Mouse (Mus musculus) midbrain, embryonic 14.5 days (tissue): ENCODE measurements around the gene Ube2h. TPM values are rescaled to one million over a fixed set of nuclear protein-coding genes. Genes with fewer than 3 reads are reported as not detected.

Experiments used
- ATAC-seq: fragments of 200-750 bp; cut with Nextera tagmentation; 2 replicates; pipeline ENCODE4 v1.8.0; 2017; ENCODE audit warnings: moderate number of reproducible peaks, moderate library complexity; ENCODE audit not compliant: low FRiP score, low TSS enrichment
- DNase-seq: peaks from one replicate; pipeline ENCODE4 v3.0.0-alpha.2; 2015
- H3K27ac ChIP-seq: fragments of 300-500 bp; sonication (generic); replicated peaks from 2 replicates; pipeline ENCODE4 v1.5.1; 2014; ENCODE audit warnings: mild to moderate bottlenecking, low read depth, low read length, moderate library complexity
- H3K27me3 ChIP-seq: fragments of 300-500 bp; sonication (generic); 2 replicates; pipeline ENCODE4 v1.6.1; 2014; ENCODE audit warnings: low read length, control low read depth, mixed read lengths; ENCODE audit not compliant: control insufficient read depth, insufficient read depth
- H3K36me3 ChIP-seq: fragments of 300-500 bp; sonication (generic); 2 replicates; pipeline ENCODE4 v1.6.1; 2014; ENCODE audit warnings: low read length, control low read depth; ENCODE audit not compliant: control insufficient read depth, insufficient read depth
- H3K4me1 ChIP-seq: fragments of 300-500 bp; sonication (generic); 2 replicates; pipeline ENCODE4 v1.6.1; 2014; ENCODE audit warnings: mild to moderate bottlenecking, antibody characterized with exemption, low read length, control low read depth; ENCODE audit not compliant: control insufficient read depth, insufficient read depth
- H3K4me2 ChIP-seq: fragments of 300-500 bp; sonication (generic); 2 replicates; pipeline ENCODE4 v1.6.1; 2014; ENCODE audit warnings: mild to moderate bottlenecking, low read length, moderate library complexity
- H3K4me3 ChIP-seq: fragments of 300-500 bp; sonication (generic); replicated peaks from 2 replicates; pipeline ENCODE4 v1.5.1; 2014; ENCODE audit warnings: low read depth, low read length
- H3K9ac ChIP-seq: fragments of 300-500 bp; sonication (generic); replicated peaks from 2 replicates; pipeline ENCODE4 v1.6.1; 2014; ENCODE audit warnings: mild to moderate bottlenecking, low read length, moderate library complexity
- H3K9me3 ChIP-seq: fragments of 300-500 bp; sonication (generic); 2 replicates; pipeline ENCODE4 v1.6.1; 2016; ENCODE audit warnings: low read length, control low read depth, mixed read lengths; ENCODE audit not compliant: control insufficient read depth
- WGBS: fragments of 180-500 bp; shearing (Covaris S2); extraction: QIAGEN DNeasy Blood & Tissue Kit; methylation state at CpG from one replicate; pipeline ENCODE4 v1.1.7; 2014; 5-methylcytosine and 5-hydroxymethylcytosine counted together
- microRNA counts: library from miRNA; unstranded; fragments of <30 nt; microRNA quantifications from one replicate; lab custom pipeline; 2016
- microRNA-seq: library from miRNA; unstranded; fragments of <30 nt; microRNA quantifications from one replicate; pipeline ENCODE4, GENCODE M21; 2016
- polyA plus RNA-seq: library from polyadenylated mRNA; unstranded; fragments of >200 nt; fragmentation: Nextera tagmentation; extraction: Ambion mirVana; gene quantifications from 2 replicates; pipeline ENCODE4 v1.2.1, GENCODE M21; 2014

Ube2h gene
- polyA plus RNA-seq, 1 experiment from 2014 or later: 76.5 TPM

DNA sequence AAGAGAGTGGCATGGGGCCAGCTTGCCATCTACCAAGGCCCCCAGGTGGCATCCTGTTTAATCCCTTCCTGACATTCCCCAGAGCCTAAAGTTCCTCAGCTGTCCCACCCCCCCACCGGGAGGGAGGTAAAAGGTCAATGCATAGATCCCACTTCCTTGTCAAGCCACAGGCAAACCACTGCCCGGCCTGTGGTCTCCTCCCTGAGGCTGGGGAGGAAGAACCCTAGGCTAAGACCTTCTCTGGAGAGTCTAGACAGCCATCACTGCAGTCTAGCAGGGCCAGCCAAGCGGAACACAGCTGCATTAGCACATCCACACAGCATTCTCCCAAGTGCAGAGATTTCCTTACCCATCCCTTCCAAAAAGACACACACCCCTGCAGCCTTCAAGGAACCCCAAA lies 138.0 kb downstream of the Ube2h start:
- Histone ChIP-seq H3K4me3 (no peak overlapping the region), H3K27me3 (peaks cover 17% of the 10 kb centered on the region), H3K4me1 (peaks cover 8% of the 10 kb centered on the region; the same call in 1 of the 2 replicates), H3K9me3 (no peaks in the 10 kb centered on the region), H3K4me2 (no peak overlapping the region), H3K27ac (no peak overlapping the region), H3K9ac (no peak overlapping the region), H3K36me3 (no peaks in the 10 kb centered on the region)
- 43% methylated on average over 3 of the region's 3 CpGs for WGBS
- no peak for ATAC-seq
- no peak for DNase-seq

GRCm38 (mm10) chr6:30162091-30162490 lies 142.2 kb downstream of the Ube2h start:
- no peak overlapping the region for H3K4me2 ChIP-seq
- WGBS: 53% methylated on average over 7 of the region's 7 CpGs
- no peak for ATAC-seq
- peaks cover 5% of the 10 kb centered on the region; the same call in 1 of the 2 replicates for H3K4me1 ChIP-seq
- DNase-seq: no peak
- H3K4me3 ChIP-seq: no peak overlapping the region
- H3K27me3 ChIP-seq: no peaks in the 10 kb centered on the region
- H3K9me3 ChIP-seq: no peaks in the 10 kb centered on the region
- H3K36me3 ChIP-seq: no peaks in the 10 kb centered on the region
- H3K27ac ChIP-seq: no peak overlapping the region
- H3K9ac ChIP-seq: no peak overlapping the region

DNA sequence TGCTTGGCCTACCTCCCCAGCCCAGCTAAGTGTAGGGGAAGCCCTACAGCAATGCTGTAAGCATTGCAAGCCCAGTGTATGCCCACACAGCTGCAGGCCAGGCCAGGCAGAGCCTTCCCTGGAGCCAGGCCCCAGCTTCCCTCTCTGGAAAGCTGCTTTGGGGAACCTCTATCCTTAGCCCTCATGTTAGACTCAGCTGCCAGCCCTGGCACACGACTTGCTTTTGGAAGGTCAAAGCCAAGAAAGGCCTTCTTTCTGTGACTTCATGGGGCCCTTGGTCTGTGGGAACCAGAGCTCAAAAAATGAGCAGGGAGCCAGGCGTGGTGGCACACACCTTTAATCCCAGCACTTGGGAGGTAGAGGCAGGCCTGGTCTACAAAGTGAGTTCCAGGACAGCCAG lies 142.7 kb downstream of the Ube2h start:
- Histone ChIP-seq H3K4me3 (no peak overlapping the region), H3K27ac (no peak overlapping the region), H3K36me3 (no peaks in the 10 kb centered on the region), H3K4me1 (no peaks in the 10 kb centered on the region), H3K9me3 (no peaks in the 10 kb centered on the region), H3K9ac (no peak overlapping the region), H3K4me2 (no peak overlapping the region), H3K27me3 (no peaks in the 10 kb centered on the region)
- ATAC-seq (no peak), DNase-seq (no peak)
- 80% methylated on average over 2 of the region's 2 CpGs for WGBS

MicroRNAs encoded within 50 kb of the gene (microRNA counts, 519-probe panel; counts per million panel counts)
- microRNA mmu-miR-182 (lab: Ali Mortazavi, UCI) (1,286 counts per million, percentile 3 among the panel's probes with 10 or more counts), microRNA mmu-miR-183 (lab: Ali Mortazavi, UCI) (3,563 counts per million, percentile 16 among the panel's probes with 10 or more counts), microRNA mmu-miR-96 (lab: Ali Mortazavi, UCI) (4,725 counts per million, percentile 39 among the panel's probes with 10 or more counts)

Small RNAs within 50 kb of the gene (microRNA-seq; reads per million reads assigned to microRNA genes)
- gene Mir182: 1,561 reads per million, percentile 84 among the genes with 10 or more reads in this experiment
- gene Mir183: 1,062 reads per million, percentile 82 among the genes with 10 or more reads in this experiment
- 429 reads per million, percentile 71 among the genes with 10 or more reads in this experiment for gene Mir96

Other genes with a start within 250 kb of the Ube2h start
- gene Zc3hc1, start 86.5 kb upstream of the Ube2h start, polyA plus RNA-seq: 67.4 and 71.6 TPM in 2 replicates
- 44.2 and 56.2 TPM in 2 replicates for gene Klhdc10, start 97.3 kb upstream of the Ube2h start, polyA plus RNA-seq
- gene Tmem209, start 205.2 kb upstream of the Ube2h start, polyA plus RNA-seq: 24.8 and 38.2 TPM in 2 replicates
- 0.38 TPM in 1 of 2 replicates, not detected in the other for gene Ssmem1, start 205.3 kb upstream of the Ube2h start, polyA plus RNA-seq
- 8.5 and 8.7 TPM in 2 replicates for gene Cpa2, start 237.0 kb upstream of the Ube2h start, polyA plus RNA-seq